Mouse (Mus musculus) testis, adult 2 months (tissue): ENCODE measurements around the gene Unc5cl.

Experiments
- CTCF ChIP-seq: fragments of 200-500 bp; IDR thresholded peaks from 2 replicates; pipeline ENCODE4 v1.5.1; 2012; ENCODE audit warnings: low read depth, mild to moderate bottlenecking, inconsistent platforms, low read length, moderate library complexity; ENCODE audit not compliant: control insufficient read depth, insufficient read depth, insufficient replicate concordance
- POLR2A ChIP-seq: fragments of 200-500 bp; IDR thresholded peaks from 2 replicates; pipeline ENCODE4 v1.6.1; 2012; ENCODE audit warnings: low read depth, mild to moderate bottlenecking, inconsistent platforms, low read length, moderate library complexity; ENCODE audit not compliant: control insufficient read depth

DNA sequence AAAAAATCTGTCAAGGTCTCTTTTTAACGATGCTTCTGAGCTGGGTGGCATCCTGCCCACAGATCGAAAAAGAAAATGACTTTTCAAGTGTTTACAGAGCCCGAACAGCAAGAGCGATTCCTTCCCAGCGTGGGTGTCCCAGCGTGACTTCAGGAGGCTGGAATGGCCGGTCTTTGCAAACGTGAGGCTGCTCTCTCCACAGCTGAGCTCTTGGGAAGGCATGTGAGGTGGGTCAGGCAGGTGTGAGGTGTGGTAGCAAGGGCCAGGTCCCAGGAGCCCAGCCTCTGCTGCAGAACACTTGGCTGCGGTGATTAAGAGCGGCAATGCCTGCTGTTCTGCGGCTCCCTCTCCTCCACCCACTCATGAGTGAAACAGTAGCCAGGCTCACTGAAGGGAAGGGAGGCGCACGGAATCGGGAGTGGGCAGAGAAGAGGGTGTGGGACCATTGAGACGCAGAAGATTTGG, 88.6 kb downstream of the Unc5cl start:
- no peak for TF ChIP-seq CTCF
- TF ChIP-seq POLR2A: no peak
